Mouse (Mus musculus) liver, embryonic 18 days (tissue): ENCODE data around the gene Spsb3. TPM values are rescaled to one million over a fixed set of nuclear protein-coding genes. Genes with fewer than 3 reads are reported as not detected.

Source experiments
- polyA plus RNA-seq: library from polyadenylated mRNA; depleted of rRNA; stranded (reverse); fragments of >200 nt; gene quantifications from 2 replicates; pipeline ENCODE4 v1.2.3, GENCODE M21; 2012; rRNA removed

Gene Spsb3
- polyA plus RNA-seq: 26.4 and 28.2 TPM in 2 replicates

GRCm38 (mm10) chr17:24886134-24886931 is at the start of gene Spsb3, which contains the start of gene Nubp2:
Gene Spsb3, plus strand, starts transcription at chr17:24886643.
Gene Nubp2, minus strand, starts transcription at chr17:24886349.

GRCm38 (mm10) chr17:24839842-24840241 is 46.6 kb upstream of the Spsb3 start, which contains the start of gene Hagh:
Gene Hagh, plus strand, starts transcription at chr17:24840143.

DNA sequence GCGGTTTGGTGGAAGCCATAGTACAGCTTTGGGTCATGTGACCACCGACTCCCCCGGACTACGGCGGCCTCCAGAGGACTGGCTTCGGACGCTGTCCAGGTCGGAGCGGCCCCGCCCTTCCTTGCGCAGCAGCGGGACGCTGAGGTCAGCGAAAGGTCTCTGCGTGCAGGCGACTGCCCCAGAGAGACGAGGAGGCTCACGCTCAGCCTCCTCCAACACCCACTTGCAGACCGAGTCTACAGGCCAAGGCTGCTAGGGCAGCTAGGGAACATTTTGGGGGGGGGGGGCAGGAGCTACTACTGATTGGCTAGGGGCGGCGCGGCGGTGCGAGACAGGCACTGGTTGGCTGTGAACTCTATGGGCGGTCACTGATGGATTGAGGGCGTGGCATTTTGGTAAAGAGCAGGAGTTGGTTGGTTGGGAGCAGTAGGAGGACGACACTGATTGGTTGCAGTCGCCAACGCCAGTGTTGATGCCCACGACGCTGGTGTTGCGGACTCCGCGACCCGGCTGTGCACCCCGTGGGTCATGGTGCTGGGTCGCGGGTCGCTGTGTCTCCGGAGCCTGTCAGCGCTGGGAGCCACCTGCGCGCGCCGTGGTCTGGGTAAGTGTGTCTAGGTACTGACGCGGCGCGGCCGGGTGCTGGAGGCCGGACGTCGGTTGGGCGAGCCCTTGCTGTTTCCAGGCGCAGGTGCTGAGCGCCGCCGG is 36.2 kb upstream of the Spsb3 start, which contains the start of gene Fahd1:
Gene Fahd1, minus strand, starts transcription at position 300 of the 708 bp plus-strand sequence.

DNA sequence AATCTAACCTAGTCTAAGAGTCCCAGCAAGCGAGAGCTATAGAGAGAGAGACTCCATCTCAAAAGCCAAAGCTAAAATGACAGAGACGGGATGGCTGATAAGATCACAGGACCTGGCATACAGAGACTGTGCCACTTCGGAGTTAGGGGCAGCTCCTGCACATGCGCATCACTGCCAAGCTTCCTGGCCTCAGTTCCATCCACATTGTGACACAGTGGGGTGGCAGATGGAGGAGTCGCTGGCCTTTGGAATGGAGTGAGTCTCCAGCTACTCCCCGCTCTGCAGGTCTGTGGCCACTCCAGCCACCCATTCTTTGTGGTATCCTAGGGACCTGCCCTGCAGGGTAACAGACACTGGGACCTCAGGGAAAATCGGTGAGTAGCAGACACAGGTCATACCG is 20.7 kb upstream of the Spsb3 start, which contains the start of gene Igfals:
Gene Igfals, plus strand, starts transcription at position 222 of the 400 bp plus-strand sequence.

DNA sequence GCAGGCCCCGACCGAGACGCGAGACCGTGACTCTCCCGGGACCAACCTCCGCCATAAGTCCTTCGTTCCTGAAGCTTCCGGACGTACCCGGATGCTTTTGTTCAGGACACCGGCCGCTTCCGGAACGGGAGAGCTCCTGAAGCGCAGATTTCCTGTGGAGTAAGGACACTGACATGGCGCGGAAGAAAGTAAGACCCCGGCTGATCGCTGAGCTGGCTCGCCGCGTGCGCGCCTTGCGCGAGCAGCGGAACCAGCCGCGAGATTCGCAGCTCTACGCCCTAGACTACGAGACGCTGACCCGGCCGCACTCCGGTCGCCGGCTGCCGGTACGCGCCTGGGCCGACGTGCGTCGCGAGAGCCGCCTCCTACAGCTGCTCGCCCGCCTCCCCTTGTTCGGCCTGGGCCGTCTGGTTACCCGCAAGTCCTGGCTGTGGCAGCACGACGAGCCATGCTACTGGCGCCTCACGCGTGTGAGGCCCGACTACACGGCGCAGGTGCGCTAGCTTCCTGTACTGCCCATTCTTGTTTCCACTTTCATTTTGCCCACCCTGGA is 8.6 kb downstream of the Spsb3 start, which contains the start of the genes Eme2 and Mrps34:
Gene Eme2, minus strand, starts transcription at position 93 of the 553 bp plus-strand sequence.
Gene Mrps34, plus strand, starts transcription at position 122 of the 553 bp plus-strand sequence.

GRCm38 (mm10) chr17:24896241-24896992 is 10.0 kb downstream of the Spsb3 start, which contains the start of gene Nme3:
Gene Nme3, plus strand, starts transcription at chr17:24896500.

GRCm38 (mm10) chr17:24936259-24937237 is 50.1 kb downstream of the Spsb3 start, which contains the start of gene Mapk8ip3:
Gene Mapk8ip3, minus strand, starts transcription at chr17:24936977.

Other genes starting within 250 kb of the Spsb3 start
- gene Slc9a3r2, start 236.3 kb upstream of the Spsb3 start, polyA plus RNA-seq: 10.7 and 11.8 TPM in 2 replicates
- 0.07 and 0.16 TPM in 2 replicates for gene Npw, start 228.2 kb upstream of the Spsb3 start, polyA plus RNA-seq
- gene Zfp598, start 217.0 kb upstream of the Spsb3 start, polyA plus RNA-seq: 21.7 and 27.6 TPM in 2 replicates
- gene Syngr3, start 196.7 kb upstream of the Spsb3 start, polyA plus RNA-seq: 0.12 and 0.14 TPM in 2 replicates
- 18.4 and 20.5 TPM in 2 replicates for gene Gfer, start 190.5 kb upstream of the Spsb3 start, polyA plus RNA-seq
- gene Noxo1, start 190.4 kb upstream of the Spsb3 start, polyA plus RNA-seq: 1.1 and 1.2 TPM in 2 replicates
- gene Tbl3, start 179.0 kb upstream of the Spsb3 start, polyA plus RNA-seq: 17.9 and 18.1 TPM in 2 replicates
- gene Rnf151, start 168.6 kb upstream of the Spsb3 start, polyA plus RNA-seq: 0.10 TPM in 1 of 2 replicates, not detected in the other
- 1,642 and 1,684 TPM in 2 replicates for gene Rps2, start 168.5 kb upstream of the Spsb3 start, polyA plus RNA-seq
- gene Ndufb10, start 162.2 kb upstream of the Spsb3 start, polyA plus RNA-seq: 215 and 225 TPM in 2 replicates
- 0.11 and 0.13 TPM in 2 replicates for gene Rpl3l, start 158.8 kb upstream of the Spsb3 start, polyA plus RNA-seq
- gene Msrb1, start 150.0 kb upstream of the Spsb3 start, polyA plus RNA-seq: 91.0 and 112 TPM in 2 replicates
- gene Hs3st6, start 133.7 kb upstream of the Spsb3 start, polyA plus RNA-seq: 0.84 and 0.96 TPM in 2 replicates
- gene Meiob, start 82.4 kb upstream of the Spsb3 start, polyA plus RNA-seq: 0.49 and 0.74 TPM in 2 replicates
- 160 and 200 TPM in 2 replicates for gene Hagh, start 46.5 kb upstream of the Spsb3 start, polyA plus RNA-seq
- 43.4 and 44.7 TPM in 2 replicates for gene Fahd1, start 36.3 kb upstream of the Spsb3 start, polyA plus RNA-seq
- gene Igfals, start 20.6 kb upstream of the Spsb3 start, polyA plus RNA-seq: 12.4 and 15.1 TPM in 2 replicates
- 15.4 and 17.7 TPM in 2 replicates for gene Nubp2, start 294 bp upstream of the Spsb3 start, polyA plus RNA-seq
- gene Eme2, start 8.4 kb downstream of the Spsb3 start, polyA plus RNA-seq: 11.2 and 11.3 TPM in 2 replicates
- 52.2 and 58.3 TPM in 2 replicates for gene Mrps34, start 8.5 kb downstream of the Spsb3 start, polyA plus RNA-seq
- 32.3 and 35.5 TPM in 2 replicates for gene Nme3, start 9.9 kb downstream of the Spsb3 start, polyA plus RNA-seq
- gene Mapk8ip3, start 50.3 kb downstream of the Spsb3 start, polyA plus RNA-seq: 23.9 and 32.5 TPM in 2 replicates
- gene Jpt2, start 74.0 kb downstream of the Spsb3 start, polyA plus RNA-seq: 17.3 and 17.8 TPM in 2 replicates
- 5.4 and 6.9 TPM in 2 replicates for gene Cramp1l, start 129.1 kb downstream of the Spsb3 start, polyA plus RNA-seq
- gene Ift140, start 129.4 kb downstream of the Spsb3 start, polyA plus RNA-seq: 36.6 and 39.0 TPM in 2 replicates
- 7.5 and 8.0 TPM in 2 replicates for gene Tmem204, start 196.9 kb downstream of the Spsb3 start, polyA plus RNA-seq
- 5.6 TPM in 2 replicates for gene Telo2, start 229.3 kb downstream of the Spsb3 start, polyA plus RNA-seq
- not detected in 2 replicates for gene Ptx4, start 234.1 kb downstream of the Spsb3 start, polyA plus RNA-seq
- 6.5 and 7.2 TPM in 2 replicates for gene Clcn7, start 246.7 kb downstream of the Spsb3 start, polyA plus RNA-seq